Mouse (Mus musculus): ENCODE measurements around the gene Nek6. TPM values are rescaled to one million over a fixed set of nuclear protein-coding genes. Genes with fewer than 3 reads are reported as not detected.
A peak's percentile ranks its signal among the peaks of the same experiment; 100 is the strongest.

The Nek6 gene
- polyA plus RNA-seq, 1 experiment from 2014 or later = 43.7 TPM

- Histone ChIP-seq H3K4me3 (ENCODE audit: low read depth, low read length) (no peak overlapping the region), H3K4me2 (replicated peaks; ENCODE audit: low read depth) (no peak overlapping the region), H3K9ac (ENCODE audit: low read length) (no peak overlapping the region), H3K9me3 (ENCODE audit: control insufficient read depth, low read length) (no peaks in the 10 kb centered on the region), H3K27me3 (ENCODE audit: control insufficient read depth, insufficient read depth, low read length) (no peaks in the 10 kb centered on the region), H3K4me1 (replicated peaks; ENCODE audit: control insufficient read depth, insufficient read depth) (no peaks in the 10 kb centered on the region), H3K27ac (replicated peaks) (no peak overlapping the region), H3K36me3 (ENCODE audit: control insufficient read depth, insufficient read depth, low read length) (peaks cover 9% of the 10 kb centered on the region)
- DNase-seq (ENCODE audit: low spot score) (no peak), ATAC-seq (ENCODE audit: low FRiP score, low TSS enrichment) (no peak)
- 53% methylated on average over 13 of the region's 13 CpGs for whole genome bisulfite sequencing
- TF ChIP-seq EP300 (optimal IDR thresholded peaks at IDR 0.05) = no peak
- no peak for TF ChIP-seq CTCF (IDR thresholded peaks at IDR 0.05; ENCODE audit: low read depth)
Observed at GRCm38 (mm10) chr2:38578602-38579521, 67.4 kb downstream of the Nek6 start.

GRCm38 (mm10) chr2:38579528-38579927 is 68.1 kb downstream of the Nek6 start:
- 61% methylated on average over 1 of the region's 1 CpGs for WGBS
- Histone ChIP-seq H3K4me1 (replicated peaks; ENCODE audit: control insufficient read depth, insufficient read depth) (no peaks in the 10 kb centered on the region), H3K9me3 (ENCODE audit: control insufficient read depth, low read length) (no peaks in the 10 kb centered on the region), H3K27me3 (ENCODE audit: control insufficient read depth, insufficient read depth, low read length) (no peaks in the 10 kb centered on the region), H3K36me3 (ENCODE audit: control insufficient read depth, insufficient read depth, low read length) (peaks cover 9% of the 10 kb centered on the region), H3K4me3 (ENCODE audit: low read depth, low read length) (no peak overlapping the region), H3K27ac (replicated peaks) (no peak overlapping the region), H3K9ac (ENCODE audit: low read length) (no peak overlapping the region), H3K4me2 (replicated peaks; ENCODE audit: low read depth) (no peak overlapping the region)
- no peak for TF ChIP-seq CTCF (IDR thresholded peaks at IDR 0.05; ENCODE audit: low read depth)
- TF ChIP-seq EP300 (optimal IDR thresholded peaks at IDR 0.05) = no peak
- ATAC-seq (ENCODE audit: low FRiP score, low TSS enrichment) = no peak
- no peak for DNase-seq (ENCODE audit: low spot score)

- 35% methylated on average over 2 of the region's 2 CpGs for WGBS
Observed at GRCm38 (mm10) chr2:38583982-38584381, 72.5 kb downstream of the Nek6 start.

GRCm38 (mm10) chr2:38584514-38585378 is 73.3 kb downstream of the Nek6 start:
- Histone ChIP-seq H3K27me3 (ENCODE audit: control insufficient read depth, insufficient read depth, low read length) (no peaks in the 10 kb centered on the region), H3K9ac (ENCODE audit: low read length) (no peak overlapping the region), H3K9me3 (ENCODE audit: control insufficient read depth, low read length) (no peaks in the 10 kb centered on the region), H3K27ac (replicated peaks) (no peak overlapping the region), H3K4me2 (replicated peaks; ENCODE audit: low read depth) (no peak overlapping the region), H3K4me1 (replicated peaks; ENCODE audit: control insufficient read depth, insufficient read depth) (no peaks in the 10 kb centered on the region), H3K4me3 (ENCODE audit: low read depth, low read length) (no peak overlapping the region), H3K36me3 (ENCODE audit: control insufficient read depth, insufficient read depth, low read length) (peaks cover 9% of the 10 kb centered on the region; the same call in 1 of the 2 replicates)
- TF ChIP-seq CTCF (IDR thresholded peaks at IDR 0.05; ENCODE audit: low read depth) = 0 out of 2 replicates have a peak, but pooled peaks have one; percentile 2
- no peak for TF ChIP-seq EP300 (optimal IDR thresholded peaks at IDR 0.05)
- 55% methylated on average over 13 of the region's 13 CpGs for WGBS
- DNase-seq (ENCODE audit: low spot score) (no peak), ATAC-seq (ENCODE audit: low FRiP score, low TSS enrichment) (no peak)

More at GRCm38 (mm10) chr2:38583982-38584381, 72.5 kb downstream of the Nek6 start:
- H3K36me3 ChIP-seq (ENCODE audit: control insufficient read depth, insufficient read depth, low read length) = peaks cover 7% of the 10 kb centered on the region; the same call in 1 of the 2 replicates
- no peak for TF ChIP-seq EP300 (optimal IDR thresholded peaks at IDR 0.05)
- TF ChIP-seq CTCF (IDR thresholded peaks at IDR 0.05; ENCODE audit: low read depth) = no peak
- H3K27me3 ChIP-seq (ENCODE audit: control insufficient read depth, insufficient read depth, low read length) = no peaks in the 10 kb centered on the region
- H3K9me3 ChIP-seq (ENCODE audit: control insufficient read depth, low read length) = no peaks in the 10 kb centered on the region
- ATAC-seq (ENCODE audit: low FRiP score, low TSS enrichment) (no peak), DNase-seq (ENCODE audit: low spot score) (no peak)
- no peak overlapping the region for H3K4me2 ChIP-seq (replicated peaks; ENCODE audit: low read depth)
- no peak overlapping the region for H3K4me3 ChIP-seq (ENCODE audit: low read depth, low read length)
- H3K4me1 ChIP-seq (replicated peaks; ENCODE audit: control insufficient read depth, insufficient read depth) = no peaks in the 10 kb centered on the region
- no peak overlapping the region for H3K27ac ChIP-seq (replicated peaks)
- no peak overlapping the region for H3K9ac ChIP-seq (ENCODE audit: low read length)

- H3K9ac ChIP-seq (ENCODE audit: low read length) = no peak overlapping the region
- no peak overlapping the region for H3K27ac ChIP-seq (replicated peaks)
- ATAC-seq (ENCODE audit: low FRiP score, low TSS enrichment) (no peak), DNase-seq (ENCODE audit: low spot score) (no peak)
- H3K4me2 ChIP-seq (replicated peaks; ENCODE audit: low read depth) = no peak overlapping the region
- peaks cover 9% of the 10 kb centered on the region; the same call in 1 of the 2 replicates for H3K36me3 ChIP-seq (ENCODE audit: control insufficient read depth, insufficient read depth, low read length)
- TF ChIP-seq CTCF (IDR thresholded peaks at IDR 0.05; ENCODE audit: low read depth) (no peak), EP300 (optimal IDR thresholded peaks at IDR 0.05) (no peak)
- no peaks in the 10 kb centered on the region for H3K27me3 ChIP-seq (ENCODE audit: control insufficient read depth, insufficient read depth, low read length)
- no peaks in the 10 kb centered on the region for H3K9me3 ChIP-seq (ENCODE audit: control insufficient read depth, low read length)
- H3K4me3 ChIP-seq (ENCODE audit: low read depth, low read length) = no peak overlapping the region
- WGBS = 48% methylated on average over 5 of the region's 5 CpGs
- H3K4me1 ChIP-seq (replicated peaks; ENCODE audit: control insufficient read depth, insufficient read depth) = no peaks in the 10 kb centered on the region
Observed at GRCm38 (mm10) chr2:38585379-38585736, 73.9 kb downstream of the Nek6 start.

Data from stomach, postnatal 0 days (tissue).